Mouse (Mus musculus) heart, adult 2 months (tissue): ENCODE results near the gene Ccdc126.

ENCODE experiments used
- EP300 ChIP-seq: fragments of 200-500 bp; IDR thresholded peaks from 2 replicates; pipeline ENCODE4 v1.6.1; 2011; ENCODE audit warnings: low read depth, low read length, control low read depth; ENCODE audit not compliant: insufficient read depth
- POLR2A ChIP-seq: fragments of 200-500 bp; IDR thresholded peaks from 2 replicates; pipeline ENCODE4 v1.6.1; 2011; ENCODE audit warnings: mild to moderate bottlenecking, low read depth, low read length, control low read depth; ENCODE audit not compliant: insufficient read depth

GRCm38 (mm10) chr6:49324528-49324927 lies 5.5 kb downstream of the Ccdc126 start:
- TF ChIP-seq POLR2A (no peak), EP300 (no peak)
